Mouse (Mus musculus): ENCODE measurements around the gene Rnf8.
"Not testable (repeated sequence)": the region's sequence is repeated elsewhere in the genome, so short reads cannot be mapped to it uniquely, and the experiment has no call there.

The Rnf8 gene

GRCm38 (mm10) chr17:29614115-29615023 is at the start of gene Rnf8, which contains the start of gene Gm28043:
Rnf8 (plus strand) TSS chr17:29614790.
Gm28043 (plus strand) TSS chr17:29614876.
- DNase-seq (ENCODE audit: low read depth, low spot score), result peak; percentile 87

GRCm38 (mm10) chr17:29565521-29565920 is 49.1 kb upstream of the Rnf8 start:
- DNase-seq (ENCODE audit: low read depth, low spot score), result no peak

- no peak for DNase-seq (ENCODE audit: low read depth, low spot score)
These were observed 46.2 kb upstream of the Rnf8 start for GRCm38 (mm10) chr17:29568435-29568834.

- DNase-seq (ENCODE audit: low read depth, low spot score), result no peak
These were observed 44.8 kb upstream of the Rnf8 start for GRCm38 (mm10) chr17:29569831-29570230.

GRCm38 (mm10) chr17:29579579-29580126 is 34.9 kb upstream of the Rnf8 start:
- no peak for DNase-seq (ENCODE audit: low read depth, low spot score)

- DNase-seq (ENCODE audit: low read depth, low spot score), result no peak
These were observed 31.0 kb upstream of the Rnf8 start for GRCm38 (mm10) chr17:29583569-29583968.

- no peak for DNase-seq (ENCODE audit: low read depth, low spot score)
These were observed 30.3 kb upstream of the Rnf8 start for GRCm38 (mm10) chr17:29584306-29584705.

GRCm38 (mm10) chr17:29584737-29585136 is 29.9 kb upstream of the Rnf8 start:
- peak; percentile 33 for DNase-seq (ENCODE audit: low read depth, low spot score)

GRCm38 (mm10) chr17:29585446-29585845 is 29.1 kb upstream of the Rnf8 start:
- no peak for DNase-seq (ENCODE audit: low read depth, low spot score)

GRCm38 (mm10) chr17:29586921-29587320 is 27.7 kb upstream of the Rnf8 start:
- no peak for DNase-seq (ENCODE audit: low read depth, low spot score)

- no peak for DNase-seq (ENCODE audit: low read depth, low spot score)
These were observed 25.2 kb upstream of the Rnf8 start for GRCm38 (mm10) chr17:29589221-29589898.

GRCm38 (mm10) chr17:29595891-29596770 is 18.5 kb upstream of the Rnf8 start:
- no peak for DNase-seq (ENCODE audit: low read depth, low spot score)

GRCm38 (mm10) chr17:29596771-29597132 is 17.8 kb upstream of the Rnf8 start:
- DNase-seq (ENCODE audit: low read depth, low spot score), result no peak

- DNase-seq (ENCODE audit: low read depth, low spot score), result no peak
These were observed 15.5 kb upstream of the Rnf8 start for GRCm38 (mm10) chr17:29599051-29599450.

- no peak for DNase-seq (ENCODE audit: low read depth, low spot score)
These were observed 15.1 kb upstream of the Rnf8 start for GRCm38 (mm10) chr17:29599537-29599936.

GRCm38 (mm10) chr17:29601391-29601790 is 13.2 kb upstream of the Rnf8 start:
- DNase-seq (ENCODE audit: low read depth, low spot score), result no peak

GRCm38 (mm10) chr17:29603283-29603682 is 11.3 kb upstream of the Rnf8 start:
- DNase-seq (ENCODE audit: low read depth, low spot score), result no peak

- DNase-seq (ENCODE audit: low read depth, low spot score), result not testable (repeated sequence)
These were observed 1.1 kb upstream of the Rnf8 start for GRCm38 (mm10) chr17:29613453-29613852.

- no peak for DNase-seq (ENCODE audit: low read depth, low spot score)
These were observed 498 bp downstream of the Rnf8 start for GRCm38 (mm10) chr17:29615024-29615551.

- DNase-seq (ENCODE audit: low read depth, low spot score), result peak; percentile 45
These were observed 1.0 kb downstream of the Rnf8 start for GRCm38 (mm10) chr17:29615616-29616015.

- DNase-seq (ENCODE audit: low read depth, low spot score), result no peak
These were observed 4.6 kb downstream of the Rnf8 start for GRCm38 (mm10) chr17:29619231-29619630.

Measured in telencephalon, adult 2 months (tissue).